Mouse (Mus musculus): Measurements from ENCODE around the gene Guca2a. TPM values are rescaled to one million over a fixed set of nuclear protein-coding genes. Genes with fewer than 3 reads are reported as not detected.
"Not testable (repeated sequence)": the region's sequence is repeated elsewhere in the genome, so short reads cannot be mapped to it uniquely, and the experiment has no call there.

Gene Guca2a
- polyA plus RNA-seq, 1 experiment = not detected

DNA sequence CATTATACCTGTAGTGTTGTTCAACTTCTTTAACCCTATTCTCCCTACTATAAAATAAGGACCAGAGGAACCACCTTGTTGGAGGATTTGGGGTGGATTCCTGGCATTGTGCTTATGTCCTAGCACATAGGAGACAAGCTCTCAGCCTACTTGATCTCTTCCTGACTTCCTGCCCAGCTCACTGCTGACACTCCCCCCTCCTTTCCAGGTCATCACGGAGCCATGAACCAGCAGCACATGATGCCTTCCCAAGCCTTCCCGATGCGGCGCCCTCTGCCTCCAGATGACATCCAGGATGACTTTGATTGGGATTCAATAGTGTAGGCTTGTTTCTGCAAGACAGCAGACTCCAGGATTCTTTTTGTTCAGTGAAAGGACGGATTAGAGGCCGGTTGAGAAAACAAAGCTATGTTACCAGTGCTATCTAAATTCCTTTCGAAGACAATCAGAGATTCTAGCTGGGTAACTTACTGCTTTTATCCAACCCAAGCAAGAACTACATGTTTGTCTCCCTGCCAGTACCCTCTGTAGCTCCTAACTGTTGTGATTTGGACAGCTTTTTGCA lies 11.3 kb upstream of the Guca2a start:
- H3K4me1 ChIP-seq (ENCODE audit: control insufficient read depth, insufficient read depth, low read length) = peaks cover 2% of the 10 kb centered on the region; the same call in 1 of the 2 replicates
- 72% methylated on average over 7 of the region's 7 CpGs for WGBS
- no peak for TF ChIP-seq POLR2A (IDR thresholded peaks at IDR 0.05; ENCODE audit: borderline replicate concordance, extremely low read depth, low read depth, low read length)
- H3K4me3 ChIP-seq (replicated peaks; ENCODE audit: extremely low read depth, low read depth, low read length) = no peak overlapping the region
- no peak for DNase-seq

DNA sequence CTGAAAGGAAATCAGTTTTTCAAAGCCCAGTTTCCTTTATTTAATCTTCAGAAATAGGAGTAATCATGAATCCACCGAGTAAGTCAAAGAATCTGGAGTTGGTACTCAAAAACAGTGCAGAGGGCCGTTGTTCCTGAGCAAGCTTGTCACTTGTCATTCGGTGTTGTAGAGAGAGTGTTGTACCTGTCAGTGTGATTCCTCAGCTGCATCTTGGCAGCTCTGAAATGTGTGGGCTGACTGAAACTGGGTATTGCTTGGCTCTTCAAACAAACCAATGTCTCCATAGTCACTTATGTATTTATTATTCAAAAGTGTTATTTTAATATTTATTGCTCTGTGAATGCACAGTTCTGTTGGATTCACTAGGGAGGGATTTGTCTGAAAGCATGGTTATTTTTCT lies 10.6 kb upstream of the Guca2a start:
- WGBS = 63% methylated on average over 3 of the region's 3 CpGs
- DNase-seq = no peak
- no peak for TF ChIP-seq POLR2A (IDR thresholded peaks at IDR 0.05; ENCODE audit: borderline replicate concordance, extremely low read depth, low read depth, low read length)
- no peak for TF ChIP-seq CTCF (IDR thresholded peaks at IDR 0.05; ENCODE audit: insufficient read depth, low read length)
- peaks cover 3% of the 10 kb centered on the region for H3K4me1 ChIP-seq (ENCODE audit: control insufficient read depth, insufficient read depth, low read length)
- no peak overlapping the region for H3K4me3 ChIP-seq (replicated peaks; ENCODE audit: extremely low read depth, low read depth, low read length)

DNA sequence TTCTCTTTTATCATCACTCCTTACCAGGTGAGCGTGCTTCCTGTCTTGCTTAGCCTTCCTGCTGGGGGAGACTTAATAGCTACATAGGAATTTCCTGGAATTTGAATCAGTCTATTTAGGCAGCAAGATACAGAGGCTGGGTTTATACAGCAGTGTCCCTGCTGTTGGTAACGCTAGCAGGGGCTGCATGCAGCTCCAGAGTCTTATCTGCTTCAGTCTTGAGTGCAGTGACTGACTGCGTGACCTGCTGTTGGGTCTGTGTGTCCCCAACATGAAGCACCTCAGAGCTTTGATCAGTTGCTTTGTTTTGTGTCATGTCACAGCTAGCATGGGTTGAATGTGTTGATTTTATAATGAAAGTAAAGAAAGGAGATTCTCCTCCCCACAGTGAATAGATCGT lies 10.2 kb upstream of the Guca2a start:
- WGBS = 79% methylated on average over 4 of the region's 4 CpGs
- DNase-seq = no peak
- H3K4me3 ChIP-seq (replicated peaks; ENCODE audit: extremely low read depth, low read depth, low read length) = no peak overlapping the region
- TF ChIP-seq CTCF (IDR thresholded peaks at IDR 0.05; ENCODE audit: insufficient read depth, low read length) (no peak), POLR2A (IDR thresholded peaks at IDR 0.05; ENCODE audit: borderline replicate concordance, extremely low read depth, low read depth, low read length) (no peak)
- peaks cover 3% of the 10 kb centered on the region for H3K4me1 ChIP-seq (ENCODE audit: control insufficient read depth, insufficient read depth, low read length)

DNA sequence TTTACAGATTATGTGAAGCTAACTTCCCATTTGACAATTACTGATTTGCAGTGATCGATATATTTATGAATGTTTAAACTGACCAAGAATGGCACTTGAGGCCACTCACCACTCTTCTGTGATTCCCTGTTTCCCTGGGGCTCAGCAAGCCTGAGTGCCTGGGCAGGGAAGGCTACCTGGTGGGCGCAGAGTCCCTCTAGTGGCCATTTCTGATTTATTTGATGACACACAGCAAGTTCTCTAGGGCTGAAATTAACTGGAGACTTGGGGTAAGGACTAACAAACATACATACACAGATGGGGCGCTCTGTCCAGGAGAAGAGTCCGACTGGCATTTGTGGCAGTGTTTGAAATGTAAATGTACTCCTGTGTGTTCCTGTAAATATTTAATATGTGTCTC lies 9.1 kb upstream of the Guca2a start:
- not testable (repeated sequence) for H3K4me1 ChIP-seq (ENCODE audit: control insufficient read depth, insufficient read depth, low read length); DNase-seq; H3K4me3 ChIP-seq (replicated peaks; ENCODE audit: extremely low read depth, low read depth, low read length)
- WGBS = 83% methylated on average over 4 of the region's 4 CpGs

DNA sequence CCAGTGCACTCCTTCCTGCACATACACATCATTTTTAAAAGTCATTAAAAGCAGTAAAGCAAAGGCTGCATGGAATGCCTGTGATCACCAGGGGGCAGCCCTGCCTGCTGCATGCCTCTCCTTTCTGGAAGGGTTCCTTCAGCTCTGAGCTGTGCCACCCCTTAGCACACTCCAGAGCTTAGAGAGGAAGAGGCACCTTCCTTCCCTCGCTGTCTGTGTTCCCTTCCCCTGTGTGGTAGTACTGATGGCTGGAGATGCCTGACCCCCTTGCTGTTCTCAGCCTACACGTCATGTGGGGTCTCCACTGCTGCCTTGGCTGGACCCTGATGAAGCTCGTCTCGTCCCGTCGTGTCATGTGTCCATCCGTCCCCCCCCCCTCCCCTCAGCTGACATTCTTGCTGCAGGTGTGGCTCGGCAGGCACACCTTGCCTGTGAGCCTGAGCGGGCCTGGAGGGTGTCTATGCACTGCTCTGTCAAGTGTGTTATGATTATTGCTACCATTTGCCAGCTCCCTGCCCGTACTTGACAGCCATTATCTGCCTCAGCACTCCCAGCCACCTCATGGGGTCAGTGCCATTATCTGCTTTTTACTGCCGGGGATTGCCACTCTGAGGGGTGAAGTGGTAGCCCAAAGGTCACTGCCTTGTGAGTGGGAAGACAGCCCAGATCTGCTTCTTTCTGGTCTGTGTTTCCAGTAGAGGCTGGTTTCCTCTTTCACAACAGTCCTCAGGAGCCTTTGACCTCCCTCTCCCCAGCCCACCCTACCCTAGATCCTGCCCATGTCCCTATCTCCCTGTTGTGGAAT lies 6.2 kb upstream of the Guca2a start:
- Histone ChIP-seq H3K4me1 (ENCODE audit: control insufficient read depth, insufficient read depth, low read length) (peaks cover 5% of the 10 kb centered on the region), H3K4me3 (replicated peaks; ENCODE audit: extremely low read depth, low read depth, low read length) (peak overlapping the region; percentile 22)
- TF ChIP-seq POLR2A (IDR thresholded peaks at IDR 0.05; ENCODE audit: borderline replicate concordance, extremely low read depth, low read depth, low read length) = 0 out of 2 replicates have a peak, but pooled peaks have one; percentile 19
- TF ChIP-seq CTCF (IDR thresholded peaks at IDR 0.05; ENCODE audit: insufficient read depth, low read length) = peak; percentile 86
- 32% methylated on average over 11 of the region's 11 CpGs for WGBS
- peak; percentile 43 for DNase-seq

DNA sequence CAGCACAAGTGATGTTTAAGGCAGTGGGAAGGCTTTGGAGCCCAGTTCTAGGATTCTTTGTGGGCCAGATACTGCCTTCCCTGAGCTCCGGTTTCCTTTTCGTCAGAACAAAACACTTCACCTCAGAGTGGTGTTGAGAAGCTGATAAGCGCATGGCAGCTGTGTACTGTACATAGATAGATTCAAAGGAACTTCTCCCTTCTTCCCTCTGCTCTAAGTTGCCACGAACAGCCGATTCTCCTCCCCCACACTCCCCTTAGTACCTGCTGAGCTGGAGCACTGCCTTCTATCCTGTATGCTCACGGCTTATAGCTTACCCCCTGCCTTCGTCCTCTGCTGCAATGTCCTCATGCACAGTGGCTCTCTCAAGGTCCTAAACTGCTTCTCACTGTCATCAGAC lies 4.8 kb upstream of the Guca2a start:
- DNase-seq = no peak
- Histone ChIP-seq H3K4me1 (ENCODE audit: control insufficient read depth, insufficient read depth, low read length) (peaks cover 5% of the 10 kb centered on the region), H3K4me3 (replicated peaks; ENCODE audit: extremely low read depth, low read depth, low read length) (no peak overlapping the region)
- TF ChIP-seq POLR2A (IDR thresholded peaks at IDR 0.05; ENCODE audit: borderline replicate concordance, extremely low read depth, low read depth, low read length) (no peak), CTCF (IDR thresholded peaks at IDR 0.05; ENCODE audit: insufficient read depth, low read length) (no peak)
- 60% methylated on average over 7 of the region's 7 CpGs for WGBS

DNA sequence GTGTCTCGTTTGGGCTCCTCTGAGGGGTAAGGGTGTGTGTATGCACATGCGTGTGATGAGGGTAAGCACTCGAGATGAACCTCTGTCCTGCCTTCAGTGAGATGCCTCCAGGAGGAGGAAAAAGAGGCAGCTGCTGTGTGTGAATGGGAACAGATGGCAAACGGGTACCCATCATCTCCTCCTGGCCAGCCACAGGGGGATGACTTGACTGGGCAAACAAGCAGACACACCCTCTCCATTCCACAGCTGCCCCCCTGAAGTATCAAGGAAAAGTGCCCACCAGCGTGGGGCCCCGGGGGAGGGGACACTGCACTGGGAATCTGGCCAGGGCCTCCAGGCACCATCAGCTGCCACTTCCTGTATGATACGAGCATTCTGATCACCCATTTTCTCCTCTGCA lies 4.2 kb upstream of the Guca2a start:
- DNase-seq = no peak
- Histone ChIP-seq H3K4me1 (ENCODE audit: control insufficient read depth, insufficient read depth, low read length) (peaks cover 5% of the 10 kb centered on the region), H3K4me3 (replicated peaks; ENCODE audit: extremely low read depth, low read depth, low read length) (no peak overlapping the region)
- TF ChIP-seq POLR2A (IDR thresholded peaks at IDR 0.05; ENCODE audit: borderline replicate concordance, extremely low read depth, low read depth, low read length) = no peak
- TF ChIP-seq CTCF (IDR thresholded peaks at IDR 0.05; ENCODE audit: insufficient read depth, low read length) = no peak
- 47% methylated on average over 7 of the region's 7 CpGs for WGBS

DNA sequence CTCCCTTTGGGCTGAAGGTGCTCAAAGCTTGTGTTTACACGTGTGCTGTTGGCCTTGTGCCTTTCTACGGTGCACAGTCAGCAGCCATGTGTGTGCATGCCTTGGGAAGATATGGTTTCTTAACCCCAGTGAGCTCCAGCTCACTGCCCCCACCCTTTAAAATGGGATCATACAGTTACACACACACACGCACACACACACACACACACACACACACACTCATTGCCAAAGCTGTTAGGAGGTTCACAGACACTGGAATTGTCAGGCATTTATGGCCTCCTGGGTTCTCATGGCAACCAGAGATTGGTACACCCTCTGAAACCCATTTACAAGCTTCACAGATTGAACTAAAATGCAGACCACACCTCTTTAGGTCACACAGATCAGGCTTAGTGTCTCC lies 3.6 kb upstream of the Guca2a start:
- TF ChIP-seq CTCF (IDR thresholded peaks at IDR 0.05; ENCODE audit: insufficient read depth, low read length) = no peak
- TF ChIP-seq POLR2A (IDR thresholded peaks at IDR 0.05; ENCODE audit: borderline replicate concordance, extremely low read depth, low read depth, low read length) = no peak
- 72% methylated on average over 3 of the region's 3 CpGs for WGBS

DNA sequence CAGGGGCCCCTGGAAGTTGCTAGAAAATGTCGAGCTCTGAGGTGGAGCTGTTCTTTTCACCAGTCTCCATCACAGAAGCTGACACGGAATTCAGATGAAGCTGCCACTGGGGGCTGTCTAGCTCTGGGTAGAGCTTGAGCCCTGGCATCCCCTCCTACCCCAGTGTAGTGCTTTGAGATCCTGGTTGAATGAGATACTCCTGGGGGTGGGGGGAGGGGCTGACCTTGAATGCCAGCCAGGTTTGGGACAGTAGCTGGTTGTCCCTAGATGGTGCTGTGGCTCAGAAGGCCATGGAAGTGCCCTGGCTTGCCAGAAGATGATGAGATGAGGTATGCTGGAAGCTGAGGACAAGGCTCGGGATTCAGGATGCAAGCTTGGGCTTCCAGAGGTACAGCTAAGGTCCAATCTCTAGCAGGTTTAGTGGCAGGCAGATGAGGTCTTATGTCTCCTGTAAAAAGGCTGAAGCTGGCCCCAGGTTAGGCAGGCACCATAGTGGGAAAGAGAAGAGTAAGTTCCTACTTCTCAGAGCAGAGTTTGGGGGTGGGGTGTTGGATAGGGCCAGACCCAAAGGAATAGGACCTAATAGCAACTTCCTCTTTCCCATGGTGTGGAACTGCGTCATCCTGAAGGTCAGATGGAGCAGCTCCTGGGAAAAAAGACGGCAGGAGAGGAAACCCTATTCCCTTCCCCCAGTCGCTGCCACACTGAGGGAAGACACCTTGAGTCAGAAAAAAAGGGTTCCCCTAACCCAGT lies 2.4 kb upstream of the Guca2a start:
- Histone ChIP-seq H3K4me3 (replicated peaks; ENCODE audit: extremely low read depth, low read depth, low read length) (no peak overlapping the region), H3K4me1 (ENCODE audit: control insufficient read depth, insufficient read depth, low read length) (peaks cover 5% of the 10 kb centered on the region)
- TF ChIP-seq POLR2A (IDR thresholded peaks at IDR 0.05; ENCODE audit: borderline replicate concordance, extremely low read depth, low read depth, low read length) = no peak
- TF ChIP-seq CTCF (IDR thresholded peaks at IDR 0.05; ENCODE audit: insufficient read depth, low read length) = no peak
- 59% methylated on average over 6 of the region's 6 CpGs for WGBS
- no peak for DNase-seq

More for the DNA sequence above, 3.6 kb upstream of the Guca2a start:
- no peak for DNase-seq
- Histone ChIP-seq H3K4me3 (replicated peaks; ENCODE audit: extremely low read depth, low read depth, low read length) (no peak overlapping the region), H3K4me1 (ENCODE audit: control insufficient read depth, insufficient read depth, low read length) (peaks cover 5% of the 10 kb centered on the region)

Measured in lung, adult 2 months (tissue).